Mouse (Mus musculus) kidney, postnatal 36 days (tissue): ENCODE measurements around the gene Ccdc130.
A peak's percentile ranks its signal among the peaks of the same experiment; 100 is the strongest.

Experiments used
- DNase-seq, 2 experiments: peaks; one replicate each; pipeline ENCODE4 v3.0.0; 2021 to 2022; ENCODE audit warnings: mixed read lengths in 2 of 2

Gene Ccdc130

GRCm38 (mm10) chr8:84269950-84270773 is at the start of gene Ccdc130:
Gene Ccdc130 (minus strand): TSS chr8:84270380.
- peak; percentile 100 for DNase-seq

DNA sequence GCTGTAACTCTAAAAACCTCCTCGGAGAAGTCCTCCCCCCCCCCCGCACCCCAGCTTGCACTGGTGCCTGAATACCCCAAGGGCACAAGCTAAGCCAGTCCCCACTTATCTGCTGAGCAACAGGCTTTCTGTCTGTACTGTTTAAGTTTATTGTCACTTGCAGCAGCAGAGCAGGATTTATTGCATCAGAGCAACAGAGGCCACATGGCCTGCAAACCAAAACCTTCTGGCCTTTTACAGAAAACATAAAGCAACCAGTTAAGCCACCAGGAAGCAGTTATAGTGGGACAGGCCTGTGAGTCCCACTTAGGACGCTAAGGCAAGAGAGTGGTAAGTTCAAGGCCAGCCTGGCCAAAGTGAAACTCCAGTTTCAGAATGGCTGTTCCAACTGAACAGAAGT is 38.2 kb upstream of the Ccdc130 start:
- no peak for DNase-seq

DNA sequence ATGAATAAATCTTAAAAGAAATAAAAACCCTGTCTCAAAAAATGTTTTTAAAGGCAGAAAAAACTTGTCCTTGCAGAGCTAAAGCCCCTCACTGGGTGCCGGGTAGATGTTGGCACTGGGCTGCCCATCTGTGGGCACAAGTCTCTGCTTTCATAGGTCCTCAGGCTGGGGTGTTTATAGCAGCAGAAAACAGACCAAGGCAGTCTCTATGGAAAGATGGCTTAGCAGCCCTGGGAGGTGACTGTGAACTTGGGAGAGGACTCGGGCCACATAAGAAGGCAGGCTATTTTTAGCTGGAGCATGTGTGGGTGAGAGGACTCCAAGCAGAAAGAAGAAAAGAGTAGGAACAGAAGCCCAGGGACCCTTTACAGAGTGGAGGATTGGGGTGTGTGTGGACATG is 33.8 kb upstream of the Ccdc130 start:
- DNase-seq, result no peak

DNA sequence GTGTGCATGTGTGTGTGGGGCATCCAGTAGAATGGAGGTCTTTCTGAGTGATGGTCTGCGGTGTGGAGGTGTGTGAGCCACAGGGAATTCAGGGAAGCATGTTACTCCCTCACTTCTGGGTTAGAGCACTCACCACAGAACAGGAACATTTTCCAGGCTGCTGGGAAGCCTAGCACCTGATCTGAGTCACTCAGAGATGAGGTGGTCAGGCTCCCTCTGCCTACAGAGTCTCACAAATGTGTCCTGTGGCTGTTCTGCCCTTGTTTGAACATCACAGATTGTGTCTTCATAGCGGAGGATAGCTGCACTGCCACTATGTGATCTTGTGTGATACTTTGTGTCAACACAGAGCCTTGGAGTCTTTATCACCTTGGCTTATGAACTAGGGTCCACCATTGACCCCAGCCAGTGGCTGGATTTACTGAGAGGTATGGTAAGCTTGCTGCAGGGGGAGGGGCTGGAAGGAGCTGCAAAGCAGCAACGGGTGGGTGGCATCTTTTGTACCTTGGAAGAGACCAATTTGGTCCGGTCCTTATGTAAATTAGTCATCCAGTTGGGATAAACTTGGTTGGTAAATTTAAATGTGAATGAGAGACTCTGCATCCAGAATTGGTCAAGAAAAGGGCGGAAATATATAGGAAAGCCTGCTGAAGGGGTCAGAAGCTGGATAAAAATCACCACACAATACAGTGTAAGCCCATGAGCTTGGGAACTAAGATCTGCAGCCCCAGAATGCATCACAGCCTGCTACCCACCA is 27.0 kb upstream of the Ccdc130 start:
- DNase-seq, result no peak

DNA sequence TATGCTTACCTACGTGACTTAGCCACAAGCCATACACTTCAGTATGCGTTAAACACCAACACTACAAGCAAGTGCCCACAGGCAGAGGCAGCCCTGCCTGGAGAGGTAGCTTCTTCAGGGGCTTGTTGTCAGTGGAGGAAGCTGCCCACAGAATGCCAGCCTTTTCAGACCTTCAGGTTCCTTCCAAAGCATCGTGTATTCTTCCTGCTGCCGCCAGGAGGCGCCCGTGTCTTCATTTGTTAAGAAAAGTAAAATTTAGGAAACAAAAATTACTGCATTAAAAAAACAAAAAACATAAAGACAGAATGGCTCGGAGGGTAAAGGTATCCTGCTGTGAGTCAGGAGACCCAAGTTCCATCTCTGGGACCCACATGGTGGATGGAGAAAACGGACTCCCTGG is 21.5 kb upstream of the Ccdc130 start:
- peak; percentile 35 to 81 for DNase-seq

DNA sequence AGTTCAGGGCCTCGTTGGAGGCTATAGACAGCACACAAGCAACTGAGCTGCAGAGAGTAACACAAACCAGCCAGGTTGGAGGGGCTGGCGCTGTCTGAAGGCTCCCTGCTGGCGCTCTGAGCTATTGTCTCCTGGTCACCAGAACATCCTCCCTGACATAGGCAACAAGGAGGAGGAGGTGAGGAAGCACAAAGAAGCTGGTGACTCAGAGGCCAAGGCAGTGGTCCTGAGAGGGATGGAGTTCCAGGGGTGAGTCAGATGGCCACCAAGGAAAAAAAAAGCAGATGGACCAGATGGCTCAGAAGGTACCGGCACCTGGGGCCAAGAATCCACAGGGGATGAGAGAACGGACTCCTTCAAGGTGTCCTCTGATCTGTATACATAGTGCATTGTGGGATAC is 20.9 kb upstream of the Ccdc130 start:
- no peak for DNase-seq

GRCm38 (mm10) chr8:84288892-84289291 is 18.7 kb upstream of the Ccdc130 start:
- DNase-seq, result peak; percentile 9 to 65

GRCm38 (mm10) chr8:84285665-84286064 is 15.5 kb upstream of the Ccdc130 start:
- DNase-seq, result peak; percentile 49 to 74

DNA sequence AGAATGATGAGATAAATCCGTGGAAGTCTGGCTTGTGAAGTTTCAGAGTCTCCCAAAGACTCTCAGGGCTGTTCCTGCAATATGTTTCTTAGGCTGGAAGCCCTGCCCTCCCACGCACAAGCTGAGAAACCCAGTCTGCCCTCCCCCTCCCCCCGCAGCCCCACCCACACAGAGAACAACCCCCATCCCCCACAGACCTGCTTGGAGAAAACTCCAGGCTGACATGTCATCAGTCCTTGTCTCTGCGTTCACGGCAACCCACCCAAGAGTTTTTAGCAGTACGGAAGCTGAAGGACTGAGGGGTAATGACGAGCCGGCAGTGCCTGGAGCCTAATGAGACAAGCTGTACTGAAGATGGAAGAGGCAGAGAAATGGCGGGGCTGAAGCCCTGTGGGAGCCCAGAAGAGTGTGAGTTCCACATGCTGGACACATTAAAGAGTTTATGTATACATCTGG is 14.5 kb upstream of the Ccdc130 start:
- DNase-seq, result peak; percentile 9 to 13

- no peak for DNase-seq
Observed at GRCm38 (mm10) chr8:84280777-84281176, 10.6 kb upstream of the Ccdc130 start.

- no peak for DNase-seq
Observed at GRCm38 (mm10) chr8:84276447-84276846, 6.3 kb upstream of the Ccdc130 start.

GRCm38 (mm10) chr8:84273968-84274367 is 3.8 kb upstream of the Ccdc130 start:
- DNase-seq, result no peak

- DNase-seq, result no peak
Observed at GRCm38 (mm10) chr8:84272302-84272701, 2.1 kb upstream of the Ccdc130 start.

GRCm38 (mm10) chr8:84261098-84261497 is 9.1 kb downstream of the Ccdc130 start:
- no peak for DNase-seq

GRCm38 (mm10) chr8:84256822-84257610 is 13.2 kb downstream of the Ccdc130 start, which contains the start of gene Mri1:
Gene Mri1 (minus strand): TSS chr8:84257326.
- peak; percentile 86 to 88 for DNase-seq

- DNase-seq, result peak in 1 of 2 experiments; percentile 39
Observed at GRCm38 (mm10) chr8:84256458-84256821, 13.7 kb downstream of the Ccdc130 start.

DNA sequence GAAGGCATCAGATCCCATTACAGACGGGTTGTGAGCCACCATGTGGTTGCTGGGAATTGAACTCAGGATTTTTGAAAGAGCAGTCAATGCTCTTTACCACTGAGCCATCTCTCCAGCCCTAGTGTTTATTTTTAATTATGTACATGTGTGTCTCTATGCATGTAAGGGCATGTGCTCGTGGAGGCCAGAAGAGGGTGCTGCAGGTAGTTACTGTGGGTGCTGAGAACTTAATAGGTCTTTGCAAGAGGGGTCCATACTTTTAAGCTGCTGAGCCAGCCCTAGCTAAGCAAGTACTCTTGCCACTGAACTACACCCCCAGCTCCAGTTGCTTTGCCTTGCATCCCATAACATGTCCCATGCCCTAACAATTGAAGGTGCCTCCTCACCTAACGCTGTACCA is 14.3 kb downstream of the Ccdc130 start:
- DNase-seq, result no peak

GRCm38 (mm10) chr8:84249257-84250170 is 20.7 kb downstream of the Ccdc130 start, which contains the start of gene D8Ertd738e:
Gene D8Ertd738e (minus strand): TSS chr8:84249719.
- DNase-seq, result peak; percentile 93

- DNase-seq, result peak; percentile 71 to 75
Observed at GRCm38 (mm10) chr8:84241821-84242220, 28.4 kb downstream of the Ccdc130 start.

- no peak for DNase-seq
Observed at GRCm38 (mm10) chr8:84241167-84241566, 29.0 kb downstream of the Ccdc130 start.

DNA sequence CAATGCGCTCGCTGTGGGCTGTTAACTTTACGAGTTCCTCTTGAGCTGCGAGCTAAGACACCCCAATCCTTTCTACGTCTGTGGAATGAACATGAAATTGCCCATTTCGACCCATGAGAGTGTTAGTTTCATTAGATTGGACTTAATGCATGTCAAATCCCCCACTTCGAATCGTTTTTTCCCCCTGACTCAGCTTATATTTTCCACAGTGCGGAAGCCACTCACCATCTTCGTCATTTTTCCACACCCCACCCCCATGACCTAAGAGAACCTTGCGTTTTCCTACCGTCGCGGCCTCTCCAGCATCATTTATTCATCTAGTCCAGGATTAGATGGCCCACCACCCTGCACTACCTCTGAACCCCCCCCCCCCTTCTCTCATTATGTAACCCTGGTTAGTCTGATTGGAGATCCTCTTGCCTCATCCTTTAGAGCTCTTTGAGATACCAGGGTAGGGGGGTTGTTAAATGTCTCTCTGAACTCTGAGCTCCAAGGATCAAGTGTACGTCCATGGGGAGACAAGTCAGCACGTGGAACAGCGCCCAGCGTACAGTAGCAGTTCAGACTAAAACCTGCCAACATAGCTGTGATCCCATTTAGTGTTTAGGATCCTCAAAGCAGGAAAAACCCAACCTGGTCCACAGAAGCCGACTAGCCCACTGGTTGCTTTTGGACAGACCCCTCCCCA is 32.5 kb downstream of the Ccdc130 start:
- DNase-seq, result peak; percentile 17 to 28
